Mouse (Mus musculus) limb, embryonic 11.5 days (tissue): ENCODE results near the gene H2-T23. TPM values are rescaled to one million over a fixed set of nuclear protein-coding genes. Genes with fewer than 3 reads are reported as not detected.

Experiments used
- ATAC-seq: fragments of 200-750 bp; cut with Nextera tagmentation; 2 replicates; pipeline ENCODE4 v1.8.0; 2017; ENCODE audit warnings: low read depth; ENCODE audit not compliant: insufficient number of reproducible peaks, low FRiP score, low TSS enrichment
- DNase-seq: peaks from one replicate; pipeline ENCODE4 v3.0.0-alpha.2; 2015; ENCODE audit warnings: low spot score
- H3K27ac ChIP-seq: fragments of 300-500 bp; sonication (generic); replicated peaks from 2 replicates; pipeline ENCODE4 v1.5.1; 2014; ENCODE audit warnings: low read depth, mild to moderate bottlenecking, low read length
- H3K27me3 ChIP-seq: fragments of 300-500 bp; sonication (generic); 2 replicates; pipeline ENCODE4 v1.6.1; 2014; ENCODE audit warnings: mild to moderate bottlenecking, low read length, mixed read lengths; ENCODE audit not compliant: control insufficient read depth, insufficient read depth
- H3K36me3 ChIP-seq: fragments of 300-500 bp; sonication (generic); 2 replicates; pipeline ENCODE4 v1.6.1; 2014; ENCODE audit warnings: mild to moderate bottlenecking, low read length, moderate library complexity, mixed read lengths; ENCODE audit not compliant: control insufficient read depth, insufficient read depth
- H3K4me1 ChIP-seq: fragments of 300-500 bp; sonication (generic); 2 replicates; pipeline ENCODE4 v1.6.1; 2014; ENCODE audit warnings: low read length, mixed read lengths; ENCODE audit not compliant: control insufficient read depth, insufficient read depth
- H3K4me2 ChIP-seq: fragments of 300-500 bp; sonication (generic); 2 replicates; pipeline ENCODE4 v1.6.1; 2014; ENCODE audit warnings: low read depth, mild to moderate bottlenecking, moderate library complexity; ENCODE audit not compliant: severe bottlenecking
- H3K4me3 ChIP-seq: fragments of 300-500 bp; sonication (generic); 2 replicates; pipeline ENCODE4 v1.5.1; 2014; ENCODE audit warnings: low read depth, low read length
- H3K9ac ChIP-seq: fragments of 300-500 bp; sonication (generic); 2 replicates; pipeline ENCODE4 v1.6.1; 2014; ENCODE audit warnings: mild to moderate bottlenecking, low read length
- H3K9me3 ChIP-seq: fragments of 300-500 bp; sonication (generic); 2 replicates; pipeline ENCODE4 v1.6.1; 2016; ENCODE audit warnings: low read length; ENCODE audit not compliant: control insufficient read depth
- WGBS: fragments of 180-500 bp; shearing (Covaris S2); extraction: QIAGEN DNeasy Blood & Tissue Kit; methylation state at CpG from one replicate; pipeline ENCODE4 v1.1.7; 2014; 5-methylcytosine and 5-hydroxymethylcytosine counted together
- polyA plus RNA-seq: library from polyadenylated mRNA; unstranded; fragments of >200 nt; fragmentation: Nextera tagmentation; extraction: Ambion mirVana; gene quantifications from 2 replicates; pipeline ENCODE4 v1.2.1, GENCODE M21; 2014

The H2-T23 gene
- polyA plus RNA-seq, 1 experiment from 2014 or later = 2.6 TPM

- Histone ChIP-seq H3K36me3 (peaks cover 3% of the 10 kb centered on the region), H3K27ac (no peak overlapping the region), H3K27me3 (no peaks in the 10 kb centered on the region), H3K4me2 (no peak overlapping the region), H3K9me3 (no peaks in the 10 kb centered on the region), H3K9ac (no peak overlapping the region), H3K4me1 (0 out of 2 replicates have a peak, but pooled peaks cover 2% of the 10 kb centered on the region), H3K4me3 (no peak overlapping the region)
- ATAC-seq (no peak), DNase-seq (no peak)
- 94% methylated on average over 12 of the region's 12 CpGs for WGBS
These were observed 31.3 kb downstream of the H2-T23 start for GRCm38 (mm10) chr17:36001121-36001897.

GRCm38 (mm10) chr17:36000349-36000748 is 32.3 kb downstream of the H2-T23 start:
- Histone ChIP-seq H3K4me1 (peaks cover 5% of the 10 kb centered on the region; the same call in 1 of the 2 replicates), H3K36me3 (no peaks in the 10 kb centered on the region), H3K27me3 (no peaks in the 10 kb centered on the region), H3K4me3 (no peak overlapping the region), H3K9me3 (no peaks in the 10 kb centered on the region), H3K4me2 (no peak overlapping the region), H3K9ac (no peak overlapping the region), H3K27ac (no peak overlapping the region)
- DNase-seq (no peak), ATAC-seq (no peak)
- whole genome bisulfite sequencing = 90% methylated on average over 4 of the region's 4 CpGs

GRCm38 (mm10) chr17:35999356-35999755 is 33.3 kb downstream of the H2-T23 start:
- H3K9ac ChIP-seq = no peak overlapping the region
- 91% methylated on average over 7 of the region's 7 CpGs for WGBS
- H3K36me3 ChIP-seq = no peaks in the 10 kb centered on the region
- no peak overlapping the region for H3K4me2 ChIP-seq
- no peaks in the 10 kb centered on the region for H3K9me3 ChIP-seq
- no peaks in the 10 kb centered on the region for H3K27me3 ChIP-seq
- no peak overlapping the region for H3K4me3 ChIP-seq
- ATAC-seq = no peak
- H3K27ac ChIP-seq = no peak overlapping the region
- peaks cover 9% of the 10 kb centered on the region; the same call in 1 of the 2 replicates for H3K4me1 ChIP-seq
- DNase-seq = no peak

DNA sequence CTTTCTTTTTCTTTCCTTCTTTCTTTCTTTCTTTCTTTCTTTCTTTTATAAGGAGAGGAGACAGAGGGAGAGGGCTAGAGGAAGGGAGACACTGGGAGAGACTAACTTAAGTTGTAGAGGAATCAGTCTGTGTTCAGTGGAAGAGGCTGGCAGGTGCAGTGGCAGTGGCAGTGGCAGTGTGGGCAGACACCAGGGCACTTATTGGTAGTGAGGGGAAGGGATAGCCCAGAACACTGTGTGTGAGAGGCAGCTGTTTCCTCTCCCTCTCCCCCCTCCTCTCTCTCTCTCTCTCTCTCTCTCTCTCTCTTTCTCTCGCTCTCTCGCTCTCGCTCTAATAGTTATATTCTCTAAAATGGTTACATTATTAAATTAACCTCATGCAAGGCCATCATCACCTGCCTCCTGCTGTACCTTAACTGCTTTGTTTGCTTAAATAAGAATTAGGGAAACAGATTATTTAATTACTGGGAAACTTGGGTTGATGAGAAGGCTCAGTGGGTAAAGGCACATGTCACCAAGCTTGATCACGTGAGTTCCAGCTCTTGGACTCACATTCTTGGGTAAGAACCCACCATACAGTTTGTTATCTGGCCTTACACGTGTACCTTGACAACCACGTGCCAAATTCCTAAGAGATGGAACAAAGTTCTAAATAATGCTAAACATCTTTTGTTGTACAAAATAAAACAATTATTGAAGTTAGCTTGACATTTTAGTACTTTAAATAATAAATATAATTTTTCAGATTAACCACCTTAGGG is 33.9 kb downstream of the H2-T23 start:
- no peak for DNase-seq
- Histone ChIP-seq H3K9me3 (no peaks in the 10 kb centered on the region), H3K27me3 (no peaks in the 10 kb centered on the region), H3K4me2 (no peak overlapping the region), H3K36me3 (no peaks in the 10 kb centered on the region), H3K4me1 (peaks cover 9% of the 10 kb centered on the region; the same call in 1 of the 2 replicates), H3K27ac (no peak overlapping the region), H3K9ac (no peak overlapping the region), H3K4me3 (no peak overlapping the region)
- no peak for ATAC-seq
- 90% methylated on average over 6 of the region's 6 CpGs for WGBS

- ATAC-seq (no peak), DNase-seq (no peak)
- H3K9ac ChIP-seq = no peak overlapping the region
These were observed 34.7 kb downstream of the H2-T23 start for GRCm38 (mm10) chr17:35997713-35998510.

GRCm38 (mm10) chr17:35996949-35997348 is 35.7 kb downstream of the H2-T23 start:
- DNase-seq (peak; percentile 98), ATAC-seq (peak; percentile 46; the same call in 1 of the 2 replicates)
- no peak overlapping the region for H3K4me3 ChIP-seq
- no peak overlapping the region for H3K27ac ChIP-seq
- no peaks in the 10 kb centered on the region for H3K36me3 ChIP-seq
- H3K4me2 ChIP-seq = no peak overlapping the region
- no peaks in the 10 kb centered on the region for H3K27me3 ChIP-seq
- H3K9me3 ChIP-seq = no peaks in the 10 kb centered on the region
- H3K9ac ChIP-seq = no peak overlapping the region
- H3K4me1 ChIP-seq = peaks cover 9% of the 10 kb centered on the region; the same call in 1 of the 2 replicates
- WGBS = 5% methylated on average over 11 of the region's 11 CpGs

More at GRCm38 (mm10) chr17:35997713-35998510, 34.7 kb downstream of the H2-T23 start:
- H3K9me3 ChIP-seq = no peaks in the 10 kb centered on the region
- H3K27me3 ChIP-seq = no peaks in the 10 kb centered on the region
- no peak overlapping the region for H3K4me2 ChIP-seq
- H3K27ac ChIP-seq = no peak overlapping the region
- no peak overlapping the region for H3K4me3 ChIP-seq
- peaks cover 9% of the 10 kb centered on the region; the same call in 1 of the 2 replicates for H3K4me1 ChIP-seq
- 64% methylated on average over 12 of the region's 12 CpGs for WGBS
- H3K36me3 ChIP-seq = no peaks in the 10 kb centered on the region

GRCm38 (mm10) chr17:35994879-35995240 is 37.8 kb downstream of the H2-T23 start:
- no peak overlapping the region for H3K27ac ChIP-seq
- no peaks in the 10 kb centered on the region for H3K36me3 ChIP-seq
- H3K4me1 ChIP-seq = peaks cover 9% of the 10 kb centered on the region; the same call in 1 of the 2 replicates
- no peaks in the 10 kb centered on the region for H3K9me3 ChIP-seq
- DNase-seq (peak; percentile 43), ATAC-seq (no peak)
- peak overlapping the region; percentile 61 for H3K9ac ChIP-seq
- peak overlapping the region; percentile 73 for H3K4me2 ChIP-seq
- WGBS = 6% methylated on average over 14 of the region's 14 CpGs
- no peaks in the 10 kb centered on the region for H3K27me3 ChIP-seq
- peak overlapping the region; percentile 55 for H3K4me3 ChIP-seq
